Mouse (Mus musculus) ES-CJ7 (cell line): Measurements from ENCODE around the gene Txlng.
A peak's percentile ranks its signal among the peaks of the same experiment; 100 is the strongest.
"Not testable (repeated sequence)": the region's sequence is repeated elsewhere in the genome, so short reads cannot be mapped to it uniquely, and the experiment has no call there.

Source experiments
- DNase-seq: peaks from one replicate; pipeline ENCODE4 v3.0.0; 2011; ENCODE audit warnings: low read depth, low spot score

Txlng gene

DNA sequence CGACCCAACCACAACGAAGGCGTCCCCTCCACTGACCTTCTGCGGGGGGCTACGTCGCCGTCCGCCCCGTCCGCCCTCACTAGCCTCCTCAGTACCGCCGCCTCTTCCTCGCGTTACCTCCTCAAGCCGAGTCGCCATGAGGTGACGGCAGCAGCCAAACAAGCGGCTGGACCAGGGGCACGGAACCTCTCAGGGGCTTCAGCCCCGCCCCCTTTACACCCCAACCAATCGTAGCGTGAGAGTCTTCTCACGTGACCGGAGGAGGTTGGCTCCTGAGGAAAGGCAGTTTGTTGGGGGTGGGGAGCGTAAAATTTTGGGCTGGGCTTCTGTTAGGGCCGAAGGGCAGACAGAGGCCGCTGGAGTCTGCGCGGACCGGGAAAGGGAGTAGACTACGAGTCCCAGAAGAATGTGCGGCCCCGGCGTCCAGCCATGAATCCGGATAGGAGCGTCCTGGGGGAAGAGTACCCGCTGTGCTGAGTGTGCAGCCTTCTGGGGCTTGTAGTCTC is at the start of gene Txlng:
Gene Txlng, minus strand, starts transcription at position 252 of the 506 bp plus-strand sequence.
- DNase-seq: peak; percentile 97

DNA sequence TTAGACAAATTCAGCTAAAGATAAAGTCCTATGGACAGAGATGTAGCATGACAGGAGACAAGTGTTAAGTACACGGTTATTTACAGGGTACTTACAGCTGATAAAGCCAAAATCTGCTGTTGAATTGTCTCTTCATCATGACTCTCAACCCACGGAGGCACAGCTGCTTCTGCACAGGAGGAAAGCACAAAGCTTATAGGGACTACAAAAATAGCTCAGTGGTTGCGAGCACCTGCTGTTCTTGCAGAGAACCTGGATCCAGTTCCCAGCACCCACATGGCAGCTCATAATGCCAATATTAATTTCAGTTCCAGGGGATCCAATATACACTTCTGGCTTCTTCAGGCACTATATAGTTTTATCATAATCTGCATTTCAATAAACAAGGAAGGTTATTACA is 49.0 kb upstream of the Txlng start:
- DNase-seq: no peak

- no peak for DNase-seq
Measured at GRCm38 (mm10) chrX:162873761-162874160, 44.5 kb upstream of the Txlng start.

DNA sequence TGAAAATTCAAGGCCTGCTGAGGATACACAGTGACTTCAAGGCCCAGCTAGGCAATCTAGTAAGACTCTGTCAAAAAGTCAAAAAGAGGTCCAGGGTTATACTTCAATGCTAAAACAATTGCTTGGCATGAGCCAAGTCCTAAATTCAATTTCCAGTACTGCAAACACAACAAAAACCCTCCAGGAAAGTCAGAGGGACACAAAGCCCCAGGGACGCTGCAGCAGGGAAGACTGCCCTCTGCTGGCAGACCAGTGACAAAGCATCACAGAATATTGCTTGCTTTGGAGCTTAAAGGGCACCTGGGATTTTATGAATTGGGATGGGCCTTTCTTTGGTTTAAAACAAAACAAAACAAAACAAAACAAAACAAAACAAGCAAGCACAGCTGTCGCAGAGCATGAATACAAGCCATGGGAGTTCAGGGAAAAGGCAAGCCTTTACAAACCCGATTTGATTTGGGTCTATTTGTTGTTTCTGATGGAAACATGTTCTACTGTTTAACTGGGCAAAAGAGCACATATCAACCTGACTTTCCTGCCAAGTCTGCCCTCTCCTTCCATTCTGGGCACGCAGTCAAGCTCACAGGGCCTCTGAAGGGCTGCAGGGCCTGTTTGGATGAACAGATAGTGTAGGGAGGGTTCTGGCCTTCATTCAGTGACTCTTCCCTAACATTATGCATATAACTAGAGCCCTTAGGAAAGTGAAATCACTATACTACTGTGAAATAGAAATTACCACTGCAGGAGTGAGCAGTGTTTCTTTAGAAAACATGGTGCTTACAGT is 42.7 kb upstream of the Txlng start:
- no peak for DNase-seq

DNA sequence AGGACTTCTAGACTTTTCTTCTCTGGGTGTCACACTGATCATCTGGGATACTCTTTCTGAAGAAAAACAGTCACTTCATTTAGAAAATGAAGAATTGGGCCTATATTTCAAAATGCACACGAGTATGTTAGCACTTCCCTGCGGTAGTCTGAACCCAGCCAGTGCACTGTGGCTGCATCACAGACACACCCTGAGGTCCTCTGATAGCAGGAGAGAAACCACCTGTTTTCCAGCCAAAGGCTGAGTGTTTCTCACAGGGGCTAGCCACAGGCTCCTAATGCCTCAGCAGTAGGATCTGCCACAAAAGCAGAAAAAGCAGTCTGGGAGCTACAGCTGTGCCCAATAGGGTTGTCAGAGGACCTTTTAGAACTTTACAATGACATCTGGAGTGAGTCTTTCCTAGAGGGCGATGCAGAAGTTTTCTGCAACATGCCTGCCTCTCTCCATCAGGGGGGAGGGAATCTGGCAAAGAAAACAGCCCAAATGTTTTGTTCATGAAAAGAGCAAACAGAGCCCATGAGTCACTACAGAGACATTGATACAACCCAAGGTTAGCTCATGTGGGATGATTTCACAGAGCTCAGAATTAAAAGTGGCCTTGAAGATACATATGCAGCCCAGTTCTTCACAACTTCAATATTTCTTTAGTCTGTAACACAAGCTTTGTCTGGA is 39.2 kb upstream of the Txlng start:
- no peak for DNase-seq

DNA sequence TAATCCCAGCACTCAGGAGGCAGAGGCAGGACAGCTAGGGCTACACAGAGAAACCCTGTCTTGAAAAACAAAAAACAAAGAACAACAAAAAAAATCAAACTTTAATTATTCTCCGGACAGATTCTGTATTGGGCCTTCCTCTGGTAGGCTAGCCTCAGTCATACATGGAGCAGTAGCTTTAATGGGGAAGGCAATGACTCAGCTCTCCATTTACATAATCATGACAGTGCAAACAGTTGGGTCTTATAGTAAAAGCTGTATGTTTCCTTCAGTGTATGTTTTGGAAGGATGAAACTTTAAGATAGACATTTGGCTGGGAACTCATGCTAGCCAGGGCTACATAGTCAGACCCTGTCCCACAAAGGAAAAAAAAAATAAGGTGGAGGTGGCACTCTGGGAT is 19.4 kb upstream of the Txlng start:
- no peak for DNase-seq

DNA sequence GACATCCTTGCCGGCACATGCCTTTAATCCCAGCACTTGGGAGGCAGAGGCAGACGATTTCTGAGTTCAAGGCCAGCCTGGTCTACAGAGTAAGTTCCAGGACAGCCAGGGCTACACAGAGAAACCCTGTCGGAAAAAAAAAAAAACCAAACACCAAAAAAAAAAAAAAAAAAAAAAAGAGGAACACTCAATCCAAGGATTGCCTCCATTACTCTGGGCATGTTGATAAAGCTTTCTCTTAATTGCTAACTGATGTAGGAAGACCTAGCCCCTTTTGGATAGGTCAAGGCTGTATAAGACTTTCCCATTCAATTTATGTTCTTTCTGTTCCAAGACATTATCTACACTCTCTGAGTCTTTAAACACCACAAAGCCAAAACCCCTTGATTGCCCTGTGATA is 16.3 kb upstream of the Txlng start:
- no peak for DNase-seq

DNA sequence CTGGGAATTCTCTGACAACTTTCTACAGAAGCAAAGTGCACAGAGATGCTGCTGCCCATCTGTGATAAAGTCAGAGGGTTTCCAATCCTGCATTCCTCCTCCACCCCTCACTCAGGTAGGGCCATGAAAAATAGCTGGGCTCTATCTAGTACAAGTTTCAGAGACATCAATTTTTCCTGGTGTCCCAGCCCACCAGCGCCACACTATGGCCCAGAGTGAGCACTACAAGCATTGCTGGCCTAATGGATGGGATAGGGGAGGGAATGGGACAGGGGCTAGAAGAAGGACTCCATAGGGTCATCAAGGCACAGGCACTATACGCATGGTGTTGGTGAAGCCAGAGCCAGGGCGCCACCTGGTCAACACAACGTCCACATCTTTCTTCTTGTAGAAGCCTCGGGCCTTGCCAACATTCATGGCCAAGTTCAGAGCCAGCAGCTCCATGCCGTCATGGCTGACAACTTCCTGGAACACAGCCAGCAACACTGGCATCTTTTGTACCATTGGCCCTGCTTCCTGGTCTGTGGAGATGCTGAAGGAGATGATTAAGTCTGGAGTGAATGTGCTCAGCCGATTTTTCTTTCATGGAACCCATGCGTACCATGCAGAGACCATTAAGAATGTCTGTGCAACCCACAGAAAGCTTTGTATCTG is 15.3 kb upstream of the Txlng start:
- peak; percentile 33 for DNase-seq

- peak; percentile 97 for DNase-seq
Measured at GRCm38 (mm10) chrX:162832101-162832500, 2.8 kb upstream of the Txlng start.

DNA sequence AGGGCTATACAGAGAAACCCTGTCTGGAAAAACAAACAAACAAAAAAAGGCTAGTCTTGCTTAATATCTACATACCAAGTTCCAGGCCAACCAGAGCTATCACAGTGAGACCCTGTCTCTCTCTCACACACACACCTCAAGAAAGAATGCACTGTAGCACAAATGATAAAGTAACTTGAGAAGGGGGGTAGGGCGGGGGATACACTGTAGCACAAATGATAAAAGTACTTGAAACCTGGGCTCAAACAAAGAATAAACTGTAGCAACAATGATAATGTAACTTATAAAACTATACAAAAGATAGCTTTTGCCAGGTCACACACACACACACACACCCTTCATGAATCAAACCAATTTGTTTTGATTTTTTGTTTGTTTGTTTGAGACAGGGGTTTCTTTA is 2.3 kb upstream of the Txlng start:
- peak; percentile 69 for DNase-seq

DNA sequence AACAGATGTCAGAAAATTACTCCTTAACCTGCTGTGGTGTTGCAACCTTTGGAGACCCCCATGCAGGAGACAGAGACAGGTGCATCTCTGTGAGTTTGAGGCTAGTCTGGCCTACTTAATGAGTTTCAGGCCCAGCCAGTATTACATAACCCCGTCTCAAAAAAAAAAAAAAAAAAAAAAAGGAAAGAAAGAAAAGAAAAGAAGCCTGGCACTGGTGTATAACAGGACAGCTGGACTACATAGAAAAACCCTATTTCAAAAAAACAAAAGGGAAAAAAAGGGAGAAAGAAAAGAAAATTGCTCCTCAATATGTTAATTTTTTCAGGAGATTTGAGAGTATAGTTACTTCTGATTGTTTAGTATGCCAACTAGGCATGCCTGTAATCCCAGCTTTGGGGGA is 1.8 kb upstream of the Txlng start:
- DNase-seq: no peak

DNA sequence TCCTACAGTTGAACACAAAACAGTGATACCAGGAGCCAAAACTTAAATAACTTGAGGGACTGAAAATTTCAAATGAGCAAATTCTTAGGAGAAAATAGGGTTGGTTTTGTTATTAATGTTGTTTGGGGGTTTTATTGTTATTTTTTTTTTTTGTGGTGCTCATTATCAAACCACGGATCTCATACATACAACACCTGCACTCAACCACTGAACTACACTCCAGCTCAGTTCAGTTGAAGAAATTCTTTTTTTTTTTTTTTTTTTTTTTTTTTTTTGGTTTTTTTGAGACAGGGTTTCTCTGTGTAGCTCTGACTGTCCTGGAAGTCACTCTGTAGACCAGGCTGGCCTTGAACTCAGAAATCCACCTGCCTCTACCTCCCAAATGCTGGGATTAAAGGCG is 1.1 kb upstream of the Txlng start:
- not testable (repeated sequence) for DNase-seq

DNA sequence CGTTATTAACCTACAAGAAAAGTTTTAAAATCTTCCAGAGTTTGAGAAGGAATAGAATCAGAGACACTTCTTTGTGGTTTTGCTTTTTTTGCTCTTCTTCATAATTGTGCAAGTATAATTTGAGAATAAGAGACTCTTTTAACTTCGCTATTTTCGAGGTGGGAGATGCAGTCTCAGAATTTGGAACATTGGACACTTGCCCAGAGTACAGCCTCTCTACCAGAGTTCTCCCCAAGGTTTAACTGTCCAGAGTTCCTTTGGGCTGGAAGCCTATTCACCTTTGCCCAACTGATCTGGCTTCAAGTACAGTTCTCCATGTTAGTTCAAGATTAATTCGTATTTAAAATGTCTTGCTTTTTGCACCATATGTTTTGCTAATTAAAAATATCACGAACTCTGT is 487 bp upstream of the Txlng start:
- no peak for DNase-seq

DNA sequence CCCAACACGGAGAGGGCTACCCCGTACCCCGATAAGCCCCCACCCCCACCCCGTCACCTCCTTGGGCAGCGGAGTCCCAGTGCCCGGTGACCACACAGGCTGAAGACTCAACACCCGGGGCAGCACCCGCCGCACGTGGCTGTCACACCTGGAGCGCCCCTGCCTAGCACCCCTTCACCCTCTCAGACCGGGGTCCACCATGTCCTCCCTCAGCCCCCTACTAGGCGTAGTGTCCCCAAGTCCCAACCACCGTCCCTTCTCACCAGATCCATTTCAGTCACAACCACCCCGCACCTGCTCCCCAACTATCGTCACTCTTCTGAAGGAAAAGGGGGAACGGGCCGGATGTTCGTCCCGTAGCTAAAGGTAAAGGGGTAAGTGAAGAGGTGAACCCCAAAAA is 471 bp downstream of the Txlng start:
- DNase-seq: no peak

DNA sequence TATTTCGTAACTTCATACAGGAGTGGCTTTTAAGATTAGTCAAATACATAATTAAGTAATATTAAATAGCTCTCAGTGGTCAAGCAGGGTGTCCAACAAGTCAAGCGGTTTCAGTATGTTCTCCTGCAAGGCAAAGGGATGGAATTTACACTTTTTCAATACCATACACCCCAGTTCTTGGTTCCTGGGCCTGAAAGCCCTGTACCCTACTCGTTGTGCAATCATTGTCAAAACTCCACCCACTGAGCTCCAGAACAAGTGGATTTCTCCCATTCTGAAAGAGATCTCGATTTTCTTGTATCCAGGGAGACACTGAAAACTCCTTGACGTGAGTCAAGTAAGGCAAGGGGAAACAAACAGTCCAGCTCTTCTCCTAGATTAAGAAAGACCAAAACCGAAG is 1.2 kb downstream of the Txlng start:
- DNase-seq: no peak

- peak; percentile 82 for DNase-seq
Measured at GRCm38 (mm10) chrX:162800371-162800770, 28.9 kb downstream of the Txlng start.

GRCm38 (mm10) chrX:162791392-162791791 is 37.9 kb downstream of the Txlng start:
- not testable (repeated sequence) for DNase-seq

DNA sequence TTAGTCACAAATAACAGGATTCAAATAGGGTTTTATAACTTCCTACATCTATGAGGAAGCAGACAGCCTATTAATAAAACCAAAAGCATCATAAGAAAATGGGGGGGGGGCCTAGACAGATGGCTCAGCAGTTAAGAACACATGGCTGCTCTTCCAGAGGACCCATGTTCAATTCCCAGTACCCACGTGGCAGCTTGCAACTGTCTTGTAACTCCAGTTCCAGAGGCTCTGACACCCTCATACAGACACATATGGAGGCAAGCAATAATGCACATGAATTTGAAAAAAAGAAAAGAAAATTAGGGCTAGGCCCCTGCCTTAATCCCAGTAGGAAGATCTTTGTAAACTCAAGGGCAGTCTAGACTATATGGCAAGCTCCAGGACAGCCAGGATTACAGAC is 40.9 kb downstream of the Txlng start:
- DNase-seq: no peak

DNA sequence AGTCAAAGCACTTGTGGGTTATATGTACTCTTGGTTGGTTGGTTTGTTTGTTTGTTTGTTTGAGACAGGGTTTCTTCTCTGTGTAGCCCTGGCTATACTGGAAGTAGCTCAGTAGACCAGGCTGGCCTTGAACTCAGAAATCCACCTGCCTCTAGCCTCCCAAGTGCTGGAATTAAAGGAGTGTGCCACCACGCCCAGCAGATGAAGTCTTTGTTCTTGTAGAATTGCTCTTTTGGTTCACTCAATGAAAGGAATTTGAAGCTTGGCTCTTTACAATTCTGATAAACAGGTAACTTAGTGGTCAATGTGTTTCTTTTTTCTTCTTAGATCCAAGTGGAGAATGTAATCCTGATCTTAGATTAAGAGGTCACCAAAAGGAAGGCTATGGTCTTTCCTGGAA is 58.5 kb downstream of the Txlng start:
- DNase-seq: peak; percentile 54

DNA sequence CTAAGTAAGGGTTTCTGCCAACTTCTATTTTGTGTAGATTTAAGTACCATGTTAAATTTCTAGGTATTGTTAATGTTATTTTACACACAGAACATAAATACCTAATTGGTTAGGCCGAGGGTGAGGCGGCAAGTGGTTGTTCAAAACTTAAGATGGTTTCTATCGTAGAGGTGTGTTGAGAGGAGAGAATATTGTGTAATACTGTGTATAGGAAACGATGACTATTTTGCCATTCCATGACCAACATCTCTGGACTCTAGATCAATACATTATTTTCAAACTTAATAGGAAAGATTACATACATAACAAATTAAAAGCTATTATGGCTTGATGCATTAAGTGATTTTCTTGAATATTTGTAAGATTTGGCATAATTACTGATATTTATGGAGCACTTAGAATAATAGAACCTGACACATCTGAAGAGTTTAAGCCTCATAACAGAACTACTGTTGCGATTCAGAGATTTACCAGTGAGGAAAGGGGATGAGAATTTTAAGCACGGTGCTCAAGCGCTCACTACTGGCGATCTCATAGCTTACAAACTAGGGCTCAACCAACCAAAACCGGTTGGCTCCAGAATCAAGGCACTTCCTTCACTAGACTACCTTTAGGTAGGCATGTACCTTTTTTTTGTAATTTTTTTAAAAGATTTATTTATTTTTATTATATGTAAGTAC is 67.4 kb downstream of the Txlng start:
- peak; percentile 26 for DNase-seq

GRCm38 (mm10) chrX:162760958-162761515 is 68.2 kb downstream of the Txlng start:
- DNase-seq: peak; percentile 20
